Mouse (Mus musculus) hindbrain, embryonic 11.5 days (tissue): ENCODE measurements around the gene Cad. TPM values are rescaled to one million over a fixed set of nuclear protein-coding genes. Genes with fewer than 3 reads are reported as not detected.

Source experiments
- ATAC-seq: fragments of 200-750 bp; cut with Nextera tagmentation; 2 replicates; pipeline ENCODE4 v1.8.0; 2017; ENCODE audit warnings: mild to moderate bottlenecking, moderate TSS enrichment, moderate library complexity; ENCODE audit not compliant: low FRiP score
- DNase-seq: peaks from one replicate; pipeline ENCODE4 v3.0.0-alpha.2; 2015; ENCODE audit warnings: low spot score
- H3K27ac ChIP-seq: fragments of 300-500 bp; sonication (generic); 2 replicates; pipeline ENCODE4 v1.5.1; 2014; ENCODE audit warnings: mild to moderate bottlenecking, low read depth, low read length
- H3K27me3 ChIP-seq: fragments of 300-500 bp; sonication (generic); 2 replicates; pipeline ENCODE4 v1.6.1; 2014; ENCODE audit warnings: mild to moderate bottlenecking, low read length, moderate library complexity, mixed read lengths; ENCODE audit not compliant: control insufficient read depth, insufficient read depth
- H3K36me3 ChIP-seq: fragments of 300-500 bp; sonication (generic); 2 replicates; pipeline ENCODE4 v1.6.1; 2014; ENCODE audit warnings: mild to moderate bottlenecking, low read length, moderate library complexity, mixed read lengths; ENCODE audit not compliant: control insufficient read depth, insufficient read depth
- H3K4me1 ChIP-seq: fragments of 300-500 bp; sonication (generic); replicated peaks from 2 replicates; pipeline ENCODE4 v1.6.1; 2014; ENCODE audit warnings: low read length, mixed read lengths; ENCODE audit not compliant: control insufficient read depth, insufficient read depth
- H3K4me2 ChIP-seq: fragments of 300-500 bp; sonication (generic); replicated peaks from 2 replicates; pipeline ENCODE4 v1.6.1; 2014; ENCODE audit warnings: mild to moderate bottlenecking, low read depth, low read length
- H3K4me3 ChIP-seq: fragments of 300-500 bp; sonication (generic); 2 replicates; pipeline ENCODE4 v1.5.1; 2014; ENCODE audit warnings: low read depth, low read length
- H3K9ac ChIP-seq: fragments of 300-500 bp; sonication (generic); 2 replicates; pipeline ENCODE4 v1.6.1; 2014; ENCODE audit warnings: low read depth, low read length
- H3K9me3 ChIP-seq: fragments of 300-500 bp; sonication (generic); 2 replicates; pipeline ENCODE4 v1.6.1; 2016; ENCODE audit warnings: low read length; ENCODE audit not compliant: control insufficient read depth
- WGBS: fragments of 180-500 bp; shearing (Covaris S2); extraction: QIAGEN DNeasy Blood & Tissue Kit; methylation state at CpG from one replicate; pipeline ENCODE4 v1.1.7; 2014; 5-methylcytosine and 5-hydroxymethylcytosine counted together
- polyA plus RNA-seq: library from polyadenylated mRNA; unstranded; fragments of >200 nt; fragmentation: Nextera tagmentation; extraction: Ambion mirVana; gene quantifications from 2 replicates; pipeline ENCODE4 v1.2.1, GENCODE M21; 2014

Gene Cad
- polyA plus RNA-seq, 1 experiment from 2014 or later, result 19.7 TPM

DNA sequence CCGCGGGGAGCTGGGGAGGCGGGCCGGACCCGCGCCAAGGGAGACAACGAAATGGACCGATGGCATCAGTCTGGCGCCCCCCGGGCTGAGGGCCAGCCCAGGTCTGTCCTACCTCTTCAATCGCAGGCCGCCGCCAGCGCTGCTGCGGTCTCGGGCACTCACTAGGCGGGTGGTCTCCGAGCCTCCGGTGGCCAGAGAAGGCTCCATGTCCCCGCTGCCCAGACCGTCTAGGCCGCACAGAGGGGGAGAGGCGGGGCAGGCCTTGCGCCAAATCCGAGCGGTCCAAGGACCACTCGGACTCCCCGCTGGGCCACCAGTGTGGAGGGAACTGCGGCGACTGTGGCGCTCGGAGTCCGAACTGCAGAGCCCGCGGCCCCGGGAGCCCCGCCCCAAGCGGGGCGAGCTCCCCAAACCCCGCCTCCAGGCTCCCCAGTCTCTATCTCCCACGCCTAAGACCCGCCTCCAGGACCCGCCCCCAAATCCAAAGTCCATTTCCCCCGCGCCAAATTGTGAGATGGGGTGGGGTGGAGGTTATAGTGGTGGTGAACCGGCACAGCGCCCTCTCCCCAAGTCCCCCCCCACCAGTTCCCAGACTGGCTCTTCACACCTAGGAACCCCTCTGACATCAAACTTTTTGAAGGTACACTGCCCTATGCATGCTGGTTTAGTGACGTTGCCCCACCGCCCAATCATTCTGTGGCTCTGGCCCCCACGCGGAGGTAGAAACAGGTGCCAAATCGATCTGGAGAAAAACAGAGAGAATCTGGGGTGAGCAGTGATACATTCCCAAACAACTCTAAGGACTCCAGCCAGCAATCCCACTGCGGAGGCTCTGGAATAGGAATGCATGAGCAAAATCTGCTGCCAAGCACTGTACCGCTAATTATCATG lies 38.8 kb downstream of the Cad start:
- ATAC-seq, result peak; percentile 69
- Histone ChIP-seq H3K36me3 (no peaks in the 10 kb centered on the region), H3K4me2 (peak overlapping the region; percentile 52), H3K9ac (peak overlapping the region; percentile 66), H3K4me1 (peaks cover 6% of the 10 kb centered on the region), H3K27ac (0 out of 2 replicates have a peak overlapping the region, but pooled peaks have one; percentile 39), H3K9me3 (no peaks in the 10 kb centered on the region), H3K27me3 (peaks cover 78% of the 10 kb centered on the region), H3K4me3 (peak overlapping the region; percentile 45)
- under 1% methylated on average over 45 of the region's 54 CpGs for WGBS
- DNase-seq, result peak; percentile 46

DNA sequence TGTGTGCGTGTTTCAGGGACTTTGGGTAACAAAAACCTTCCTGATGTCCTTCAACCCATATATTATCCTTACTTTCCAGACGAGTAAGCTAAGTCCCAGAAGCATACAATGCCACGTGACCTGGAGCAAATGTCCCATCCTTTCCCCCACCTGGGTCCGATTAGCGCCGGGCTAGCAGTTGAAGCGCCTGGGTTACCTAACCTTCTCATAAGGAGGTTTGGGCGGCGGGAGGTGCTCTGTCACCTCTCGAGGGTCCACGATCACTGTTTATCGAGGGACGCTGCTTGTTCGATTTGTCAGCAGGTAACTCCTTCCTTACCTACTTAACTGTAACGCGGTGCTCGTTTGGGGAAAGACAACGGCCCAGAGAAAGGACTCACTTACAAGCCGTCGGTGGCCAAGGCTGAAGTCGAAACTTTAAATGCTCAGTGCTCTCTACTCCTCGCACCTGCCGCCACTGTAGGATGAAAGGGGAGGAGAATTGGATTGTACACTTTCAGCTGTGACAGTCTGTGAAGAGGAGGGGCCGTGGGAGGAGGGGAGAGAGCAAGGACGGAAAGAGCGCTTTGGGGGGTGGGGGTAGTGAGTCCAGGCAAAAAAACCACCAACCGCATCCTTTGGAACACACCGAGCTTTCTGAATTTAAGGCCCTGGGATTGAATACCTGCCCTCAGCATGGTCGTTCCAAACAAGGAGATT lies 39.7 kb downstream of the Cad start:
- H3K27ac ChIP-seq, result no peak overlapping the region
- H3K36me3 ChIP-seq, result no peaks in the 10 kb centered on the region
- no peak for ATAC-seq
- H3K9ac ChIP-seq, result no peak overlapping the region
- peak overlapping the region; percentile 37 for H3K4me2 ChIP-seq
- WGBS, result 2% methylated on average over 29 of the region's 29 CpGs
- peak overlapping the region; percentile 23; the same call in 1 of the 2 replicates for H3K4me3 ChIP-seq
- H3K9me3 ChIP-seq, result no peaks in the 10 kb centered on the region
- DNase-seq, result peak; percentile 52
- peaks cover 6% of the 10 kb centered on the region for H3K4me1 ChIP-seq
- peaks cover 77% of the 10 kb centered on the region for H3K27me3 ChIP-seq

DNA sequence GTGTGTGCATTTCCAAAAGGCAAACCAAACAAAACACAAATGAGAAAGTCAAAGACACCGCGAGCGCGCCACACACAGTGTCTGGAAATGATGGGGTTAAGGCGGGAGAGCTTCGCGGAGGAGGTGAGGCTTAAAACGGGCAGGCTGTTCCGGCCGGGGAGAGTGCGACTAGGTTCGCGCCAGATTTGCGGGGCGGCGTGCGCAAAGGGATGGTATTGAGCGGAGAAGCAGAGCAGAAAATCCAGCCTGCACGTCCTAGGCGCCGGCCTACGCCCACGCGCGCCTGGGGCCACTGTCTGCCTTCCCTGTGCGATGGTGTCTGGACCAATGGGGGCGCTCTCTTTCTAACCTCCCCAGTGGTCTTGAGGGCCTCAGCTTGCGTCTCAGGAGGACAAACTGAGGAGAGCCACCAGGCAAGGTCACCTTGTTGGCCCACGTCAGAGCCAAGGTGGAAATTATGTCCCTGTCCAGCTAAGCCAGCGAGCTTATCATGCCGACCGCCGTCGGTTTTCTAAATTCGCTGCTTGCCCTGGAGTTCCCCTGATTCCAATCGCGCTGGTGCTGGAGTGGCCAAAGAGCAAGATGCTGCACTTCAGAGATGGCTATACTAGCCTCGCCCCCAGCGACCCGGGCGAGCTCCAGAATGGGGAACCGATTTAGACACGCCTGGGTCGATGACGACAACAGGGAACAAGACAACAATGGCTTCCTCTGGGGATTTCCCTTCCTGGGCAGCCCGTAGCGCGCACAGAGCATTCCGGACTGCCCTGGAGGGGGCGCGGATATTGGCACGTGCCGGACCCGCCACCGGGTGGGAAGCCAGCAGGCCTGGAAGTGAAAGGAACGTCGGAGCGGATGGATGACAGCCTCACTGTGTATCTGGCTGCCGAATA lies 40.5 kb downstream of the Cad start:
- under 1% methylated on average over 59 of the region's 59 CpGs for WGBS
- H3K4me2 ChIP-seq, result peak overlapping the region; percentile 37
- peaks cover 71% of the 10 kb centered on the region for H3K27me3 ChIP-seq
- no peaks in the 10 kb centered on the region for H3K36me3 ChIP-seq
- no peak overlapping the region for H3K27ac ChIP-seq
- H3K9ac ChIP-seq, result no peak overlapping the region
- DNase-seq (peak; percentile 61), ATAC-seq (0 out of 2 replicates have a peak, but pooled peaks have one; percentile 22)
- no peaks in the 10 kb centered on the region for H3K9me3 ChIP-seq
- peak overlapping the region; percentile 23 for H3K4me3 ChIP-seq
- H3K4me1 ChIP-seq, result peaks cover 6% of the 10 kb centered on the region

DNA sequence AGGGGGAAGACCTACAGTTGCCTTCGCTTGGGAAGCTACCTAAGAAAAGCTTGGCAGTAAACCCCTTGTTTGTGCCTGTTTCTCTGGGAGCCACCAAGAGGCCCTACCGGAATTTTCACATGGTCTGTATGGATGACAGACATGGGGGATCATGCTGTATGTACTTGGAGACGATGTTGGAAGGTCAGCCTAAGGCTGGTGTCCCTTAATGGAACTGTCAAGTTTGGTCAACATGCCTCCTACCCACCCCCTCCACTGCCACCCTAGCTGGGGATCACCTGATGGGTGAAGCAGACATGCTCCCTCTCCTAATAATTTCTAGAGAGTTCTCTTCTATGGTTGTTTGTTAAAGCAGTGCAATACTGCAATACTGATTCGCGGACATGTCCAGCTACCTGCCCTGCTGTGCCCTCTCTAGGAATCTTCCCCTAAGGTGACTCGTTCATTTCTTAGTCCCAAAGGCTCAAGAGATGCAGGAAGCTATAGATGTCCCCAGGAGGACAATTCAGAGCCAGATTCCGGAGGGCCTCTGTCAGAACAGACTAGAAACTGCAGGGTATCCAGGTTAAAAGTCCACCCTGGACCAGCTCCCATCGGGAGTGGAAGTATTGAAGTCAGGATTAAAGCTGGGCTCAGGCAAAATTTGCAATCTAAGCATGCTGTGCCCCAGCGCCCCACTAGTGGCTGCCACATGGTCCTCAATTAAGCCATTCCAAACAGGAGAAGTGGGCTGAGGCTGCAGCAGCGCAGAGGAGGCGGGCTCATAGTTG lies 41.3 kb downstream of the Cad start:
- Histone ChIP-seq H3K27me3 (peaks cover 66% of the 10 kb centered on the region), H3K27ac (no peak overlapping the region), H3K9me3 (no peaks in the 10 kb centered on the region), H3K4me1 (peaks cover 6% of the 10 kb centered on the region), H3K36me3 (no peaks in the 10 kb centered on the region), H3K9ac (no peak overlapping the region), H3K4me3 (peak overlapping the region; percentile 23), H3K4me2 (peak overlapping the region; percentile 37; the same call in 1 of the 2 replicates)
- WGBS, result 26% methylated on average over 11 of the region's 11 CpGs
- no peak for ATAC-seq
- no peak for DNase-seq

DNA sequence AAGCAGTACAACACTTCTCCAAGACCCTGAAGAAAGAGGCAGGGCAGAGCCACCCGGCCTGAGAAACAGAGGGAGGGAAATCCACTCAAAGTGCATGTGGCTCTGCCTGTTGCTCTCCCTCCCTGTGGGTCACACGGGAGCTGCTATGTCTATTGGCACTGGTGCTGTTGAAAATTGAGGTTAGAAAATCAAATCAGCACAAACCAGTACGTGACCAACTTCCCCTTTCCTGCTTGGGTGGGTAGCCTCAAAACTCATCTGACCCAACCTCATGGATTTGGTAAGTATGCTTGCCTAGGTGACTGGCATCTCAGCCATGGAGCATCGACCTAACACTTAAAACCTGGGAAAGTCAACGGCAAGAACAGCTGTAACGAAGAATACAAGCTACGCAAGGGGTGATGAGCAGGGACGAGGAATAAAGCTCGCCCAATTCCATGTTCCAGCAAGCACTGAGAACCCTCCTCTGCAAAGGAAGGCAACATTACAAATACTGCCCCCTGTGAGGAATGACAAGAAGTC lies 51.3 kb downstream of the Cad start, which contains the start of gene Dnajc5g:
Gene Dnajc5g (plus strand): TSS at position 472 of the 522 bp plus-strand sequence.
- Histone ChIP-seq H3K9me3 (no peaks in the 10 kb centered on the region), H3K27me3 (no peaks in the 10 kb centered on the region), H3K4me1 (no peaks in the 10 kb centered on the region), H3K36me3 (no peaks in the 10 kb centered on the region), H3K4me2 (no peak within 1 kb of the TSS), H3K27ac (no peak within 1 kb of the TSS), H3K9ac (no peak within 1 kb of the TSS), H3K4me3 (no peak within 1 kb of the TSS)
- DNase-seq, result no peak
- no peak for ATAC-seq
- 84% methylated on average over 9 of the region's 9 CpGs for WGBS

DNA sequence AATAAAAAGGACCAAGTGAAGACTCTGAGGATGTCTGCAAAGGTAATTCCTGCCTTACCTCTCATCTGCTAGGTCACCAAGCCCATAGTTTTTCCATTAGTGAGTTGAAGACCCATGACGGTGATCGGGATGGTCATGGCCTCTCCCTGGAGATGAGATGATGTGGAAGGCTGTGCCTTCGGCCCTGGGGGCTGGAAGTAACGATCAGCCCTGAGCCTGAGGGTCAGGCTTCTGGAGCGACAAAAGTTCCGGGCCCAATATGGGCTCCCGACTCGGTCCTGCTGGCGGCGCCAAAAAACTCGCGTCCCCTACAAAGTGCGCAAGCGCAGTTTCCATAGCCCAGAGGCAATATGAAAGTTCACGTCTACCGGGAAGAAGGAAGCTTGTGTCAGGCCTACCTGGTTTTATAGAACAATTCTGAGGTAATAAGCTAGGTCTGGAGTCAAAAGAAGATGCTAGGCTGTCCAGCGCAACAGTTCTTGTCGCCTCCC lies 53.5 kb downstream of the Cad start, which contains the start of gene Slc30a3:
Gene Slc30a3 (minus strand): TSS at position 238 of the 491 bp plus-strand sequence.
- no peaks in the 10 kb centered on the region for H3K27me3 ChIP-seq
- no peak within 1 kb of the TSS for H3K9ac ChIP-seq
- H3K4me2 ChIP-seq, result no peak within 1 kb of the TSS
- H3K36me3 ChIP-seq, result no peaks in the 10 kb centered on the region
- H3K9me3 ChIP-seq, result no peaks in the 10 kb centered on the region
- DNase-seq (no peak), ATAC-seq (no peak)
- H3K4me1 ChIP-seq, result no peaks in the 10 kb centered on the region
- no peak within 1 kb of the TSS for H3K27ac ChIP-seq
- 92% methylated on average over 18 of the region's 18 CpGs for WGBS
- no peak within 1 kb of the TSS for H3K4me3 ChIP-seq

DNA sequence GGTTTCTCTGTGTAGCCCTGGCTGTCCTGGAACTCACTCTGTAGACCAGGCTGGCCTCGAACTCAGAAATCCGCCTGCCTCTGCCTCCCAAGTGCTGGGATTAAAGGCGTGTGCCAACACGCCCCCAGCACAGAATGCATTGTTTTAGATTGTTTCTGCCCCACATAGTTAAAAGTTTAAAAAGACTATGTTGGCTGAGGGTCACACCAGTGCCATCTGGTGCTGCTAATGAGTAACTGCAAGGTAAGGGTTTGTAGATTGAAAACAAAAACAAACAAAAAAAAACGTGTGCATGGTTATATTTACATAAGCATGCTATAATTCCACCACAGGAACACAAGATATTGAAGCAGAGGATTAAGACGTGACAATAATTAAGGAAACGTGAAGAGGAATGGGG lies 56.2 kb downstream of the Cad start:
- Histone ChIP-seq H3K27ac (no peak overlapping the region), H3K9ac (no peak overlapping the region), H3K4me1 (no peaks in the 10 kb centered on the region), H3K9me3 (no peaks in the 10 kb centered on the region), H3K36me3 (no peaks in the 10 kb centered on the region), H3K4me3 (no peak overlapping the region), H3K4me2 (no peak overlapping the region), H3K27me3 (no peaks in the 10 kb centered on the region)
- WGBS, result 42% methylated on average over 7 of the region's 7 CpGs
- ATAC-seq, result no peak
- no peak for DNase-seq
